Mouse (Mus musculus) stomach, embryonic 14.5 days (tissue): ENCODE measurements around the gene Rcan1. TPM values are rescaled to one million over a fixed set of nuclear protein-coding genes. Genes with fewer than 3 reads are reported as not detected.
A peak's percentile ranks its signal among the peaks of the same experiment; 100 is the strongest.

Source experiments
- ATAC-seq: fragments of 200-750 bp; cut with Nextera tagmentation; 2 replicates; pipeline ENCODE4 v1.8.0; 2017; ENCODE audit warnings: low read depth, moderate TSS enrichment; ENCODE audit not compliant: insufficient number of reproducible peaks, insufficient read depth, low FRiP score
- H3K27ac ChIP-seq: fragments of 300-500 bp; sonication (generic); 2 replicates; pipeline ENCODE4 v1.5.1; 2014; ENCODE audit warnings: mild to moderate bottlenecking, low read length, moderate library complexity, mixed read lengths
- H3K27me3 ChIP-seq: fragments of 300-500 bp; sonication (generic); 2 replicates; pipeline ENCODE4 v1.6.1; 2014; ENCODE audit warnings: low read length, control low read depth, mixed read lengths; ENCODE audit not compliant: control insufficient read depth, insufficient read depth
- H3K36me3 ChIP-seq: fragments of 300-500 bp; sonication (generic); 2 replicates; pipeline ENCODE4 v1.6.1; 2014; ENCODE audit warnings: mild to moderate bottlenecking, control low read depth, low read length, moderate library complexity, mixed read lengths; ENCODE audit not compliant: control insufficient read depth, insufficient read depth
- H3K4me1 ChIP-seq: fragments of 300-500 bp; sonication (generic); 2 replicates; pipeline ENCODE4 v1.6.1; 2014; ENCODE audit warnings: low read length, control low read depth, mixed read lengths; ENCODE audit not compliant: control insufficient read depth, insufficient read depth
- H3K4me2 ChIP-seq: fragments of 300-500 bp; sonication (generic); replicated peaks from 2 replicates; pipeline ENCODE4 v1.6.1; 2014; ENCODE audit warnings: low read depth, low read length, control low read depth
- H3K4me3 ChIP-seq: fragments of 300-500 bp; sonication (generic); 2 replicates; pipeline ENCODE4 v1.5.1; 2014; ENCODE audit warnings: low read depth, low read length, control low read depth
- H3K9ac ChIP-seq: fragments of 300-500 bp; sonication (generic); replicated peaks from 2 replicates; pipeline ENCODE4 v1.6.1; 2014; ENCODE audit warnings: low read depth, mild to moderate bottlenecking, control low read depth, low read length, moderate library complexity, mixed read lengths
- H3K9me3 ChIP-seq: fragments of 300-500 bp; sonication (generic); 2 replicates; pipeline ENCODE4 v1.6.1; 2016; ENCODE audit warnings: low read depth, low read length, control low read depth; ENCODE audit not compliant: control insufficient read depth
- WGBS: fragments of 180-500 bp; shearing (Covaris S2); extraction: QIAGEN DNeasy Blood & Tissue Kit; methylation state at CpG from one replicate; pipeline ENCODE4 v1.1.7; 2014; 5-methylcytosine and 5-hydroxymethylcytosine counted together
- polyA plus RNA-seq: library from polyadenylated mRNA; unstranded; fragments of >200 nt; fragmentation: Nextera tagmentation; extraction: Ambion mirVana; gene quantifications from 2 replicates; pipeline ENCODE4 v1.2.1, GENCODE M21; 2014

The Rcan1 gene
- polyA plus RNA-seq, 1 experiment from 2014 or later = 21.2 TPM

- H3K9ac ChIP-seq = no peak overlapping the region
- ATAC-seq = no peak
- peak overlapping the region; percentile 37; the same call in 1 of the 2 replicates for H3K4me3 ChIP-seq
- 64% methylated on average over 6 of the region's 6 CpGs for WGBS
- no peaks in the 10 kb centered on the region for H3K9me3 ChIP-seq
- no peak overlapping the region for H3K27ac ChIP-seq
- peak overlapping the region; percentile 77 for H3K4me2 ChIP-seq
- peaks cover 15% of the 10 kb centered on the region for H3K36me3 ChIP-seq
- no peaks in the 10 kb centered on the region for H3K27me3 ChIP-seq
- peaks cover 46% of the 10 kb centered on the region for H3K4me1 ChIP-seq
Measured at GRCm38 (mm10) chr16:92398574-92399118, 72.0 kb downstream of the Rcan1 start.

- no peak for ATAC-seq
- Histone ChIP-seq H3K4me1 (peaks cover 39% of the 10 kb centered on the region), H3K4me2 (peak overlapping the region; percentile 77; the same call in 1 of the 2 replicates), H3K9me3 (no peaks in the 10 kb centered on the region), H3K4me3 (no peak overlapping the region), H3K27me3 (no peaks in the 10 kb centered on the region), H3K9ac (no peak overlapping the region), H3K36me3 (peaks cover 21% of the 10 kb centered on the region), H3K27ac (no peak overlapping the region)
- WGBS = 35% methylated on average over 10 of the region's 10 CpGs
Measured at GRCm38 (mm10) chr16:92397745-92398573, 72.7 kb downstream of the Rcan1 start.

- Histone ChIP-seq H3K4me3 (no peak overlapping the region), H3K36me3 (peaks cover 23% of the 10 kb centered on the region), H3K27me3 (no peaks in the 10 kb centered on the region), H3K27ac (no peak overlapping the region), H3K9ac (no peak overlapping the region), H3K4me2 (no peak overlapping the region), H3K4me1 (peaks cover 11% of the 10 kb centered on the region), H3K9me3 (no peaks in the 10 kb centered on the region)
- ATAC-seq = no peak
- whole genome bisulfite sequencing = 93% methylated on average over 3 of the region's 3 CpGs
Measured at GRCm38 (mm10) chr16:92393732-92394131, 76.9 kb downstream of the Rcan1 start.

- no peak overlapping the region for H3K9ac ChIP-seq
- no peaks in the 10 kb centered on the region for H3K9me3 ChIP-seq
- ATAC-seq = no peak
- H3K4me1 ChIP-seq = no peaks in the 10 kb centered on the region
- 65% methylated on average over 10 of the region's 10 CpGs for WGBS
- no peaks in the 10 kb centered on the region; the same call in 1 of the 2 replicates for H3K36me3 ChIP-seq
- no peaks in the 10 kb centered on the region for H3K27me3 ChIP-seq
- H3K4me3 ChIP-seq = no peak overlapping the region
- no peak overlapping the region for H3K27ac ChIP-seq
- no peak overlapping the region for H3K4me2 ChIP-seq
Measured at GRCm38 (mm10) chr16:92387692-92388091, 83.0 kb downstream of the Rcan1 start.

- no peak overlapping the region for H3K4me3 ChIP-seq
- H3K4me2 ChIP-seq = no peak overlapping the region
- H3K36me3 ChIP-seq = no peaks in the 10 kb centered on the region
- H3K27ac ChIP-seq = no peak overlapping the region
- no peaks in the 10 kb centered on the region for H3K27me3 ChIP-seq
- ATAC-seq = no peak
- H3K9ac ChIP-seq = no peak overlapping the region
- no peaks in the 10 kb centered on the region for H3K4me1 ChIP-seq
- WGBS = 0% methylated on average over 2 of the region's 2 CpGs
- no peaks in the 10 kb centered on the region for H3K9me3 ChIP-seq
Measured at GRCm38 (mm10) chr16:92385062-92385461, 85.6 kb downstream of the Rcan1 start.

- H3K27me3 ChIP-seq = no peaks in the 10 kb centered on the region
- no peaks in the 10 kb centered on the region for H3K4me1 ChIP-seq
- H3K9me3 ChIP-seq = no peaks in the 10 kb centered on the region
- H3K4me2 ChIP-seq = no peak overlapping the region
- ATAC-seq = no peak
- no peak overlapping the region for H3K27ac ChIP-seq
- H3K36me3 ChIP-seq = no peaks in the 10 kb centered on the region
- no peak overlapping the region for H3K4me3 ChIP-seq
- H3K9ac ChIP-seq = no peak overlapping the region
Measured at GRCm38 (mm10) chr16:92383412-92383811, 87.3 kb downstream of the Rcan1 start.

GRCm38 (mm10) chr16:92382508-92382907 lies 88.2 kb downstream of the Rcan1 start:
- no peak overlapping the region for H3K9ac ChIP-seq
- H3K4me3 ChIP-seq = no peak overlapping the region
- no peaks in the 10 kb centered on the region for H3K27me3 ChIP-seq
- no peak overlapping the region for H3K4me2 ChIP-seq
- no peaks in the 10 kb centered on the region for H3K36me3 ChIP-seq
- H3K4me1 ChIP-seq = no peaks in the 10 kb centered on the region
- H3K27ac ChIP-seq = no peak overlapping the region
- no peak for ATAC-seq
- 63% methylated on average over 6 of the region's 6 CpGs for WGBS
- H3K9me3 ChIP-seq = no peaks in the 10 kb centered on the region

GRCm38 (mm10) chr16:92381092-92381491 lies 89.6 kb downstream of the Rcan1 start:
- Histone ChIP-seq H3K4me2 (no peak overlapping the region), H3K36me3 (no peaks in the 10 kb centered on the region), H3K9me3 (no peaks in the 10 kb centered on the region), H3K9ac (no peak overlapping the region), H3K27ac (no peak overlapping the region), H3K4me1 (no peaks in the 10 kb centered on the region), H3K27me3 (no peaks in the 10 kb centered on the region), H3K4me3 (no peak overlapping the region)
- WGBS = 68% methylated on average over 6 of the region's 6 CpGs
- no peak for ATAC-seq
